Mouse (Mus musculus) olfactory bulb, adult 2 months (tissue): ENCODE results near the gene Stk17b.

Experiments
- CTCF ChIP-seq: fragments of 200-500 bp; IDR thresholded peaks from 2 replicates; pipeline ENCODE4 v1.5.1; 2012; ENCODE audit warnings: low read depth, mild to moderate bottlenecking, low read length, moderate library complexity; ENCODE audit not compliant: insufficient read depth
- POLR2A ChIP-seq: fragments of 200-500 bp; IDR thresholded peaks from 2 replicates; pipeline ENCODE4 v1.6.1; 2012; ENCODE audit warnings: mild to moderate bottlenecking, low read depth, low read length, moderate library complexity; ENCODE audit not compliant: insufficient read depth

GRCm38 (mm10) chr1:53821983-53822382 lies 37.0 kb upstream of the Stk17b start:
- TF ChIP-seq CTCF = no peak
- TF ChIP-seq POLR2A = no peak
